Mouse (Mus musculus) lung, postnatal 25 days (tissue): Measurements from ENCODE around the gene Alg9.
"Not testable (repeated sequence)": the region's sequence is repeated elsewhere in the genome, so short reads cannot be mapped to it uniquely, and the experiment has no call there.

Experiments
- DNase-seq: peaks from one replicate; pipeline ENCODE4 v3.0.0; 2022; ENCODE audit warnings: low spot score

The Alg9 gene

GRCm38 (mm10) chr9:50816512-50816911 lies 41.7 kb downstream of the Alg9 start:
- DNase-seq = no peak

GRCm38 (mm10) chr9:50818050-50818449 lies 43.2 kb downstream of the Alg9 start:
- no peak for DNase-seq

- DNase-seq = no peak
Measured at GRCm38 (mm10) chr9:50819716-50820115, 44.9 kb downstream of the Alg9 start.

- no peak for DNase-seq
Measured at GRCm38 (mm10) chr9:50821651-50822050, 46.8 kb downstream of the Alg9 start.

GRCm38 (mm10) chr9:50822216-50822615 lies 47.4 kb downstream of the Alg9 start:
- no peak for DNase-seq

- DNase-seq = no peak
Measured at GRCm38 (mm10) chr9:50823779-50824453, 49.1 kb downstream of the Alg9 start.

GRCm38 (mm10) chr9:50831514-50831913 lies 56.7 kb downstream of the Alg9 start:
- DNase-seq = no peak

- no peak for DNase-seq
Measured at GRCm38 (mm10) chr9:50832162-50832561, 57.3 kb downstream of the Alg9 start.

GRCm38 (mm10) chr9:50832582-50832981 lies 57.8 kb downstream of the Alg9 start:
- not testable (repeated sequence) for DNase-seq

GRCm38 (mm10) chr9:50833786-50834185 lies 59.0 kb downstream of the Alg9 start:
- no peak for DNase-seq

- peak; percentile 80 for DNase-seq
Measured at GRCm38 (mm10) chr9:50835068-50835705, 60.4 kb downstream of the Alg9 start.

GRCm38 (mm10) chr9:50836097-50836496 lies 61.3 kb downstream of the Alg9 start:
- DNase-seq = no peak

- peak; percentile 68 for DNase-seq
Measured at GRCm38 (mm10) chr9:50841079-50841789, 66.4 kb downstream of the Alg9 start.

GRCm38 (mm10) chr9:50845081-50845480 lies 70.3 kb downstream of the Alg9 start, which contains the start of gene Ppp2r1b:
Gene Ppp2r1b, plus strand, starts transcription at chr9:50845301.
- DNase-seq = no peak

GRCm38 (mm10) chr9:50845547-50845946 lies 70.7 kb downstream of the Alg9 start:
- DNase-seq = no peak

GRCm38 (mm10) chr9:50847133-50847532 lies 72.3 kb downstream of the Alg9 start:
- no peak for DNase-seq

- no peak for DNase-seq
Measured at GRCm38 (mm10) chr9:50847606-50848368, 73.0 kb downstream of the Alg9 start.

GRCm38 (mm10) chr9:50848821-50849220 lies 74.0 kb downstream of the Alg9 start:
- no peak for DNase-seq

- peak; percentile 92 for DNase-seq
Measured at GRCm38 (mm10) chr9:50849249-50849648, 74.4 kb downstream of the Alg9 start.

- no peak for DNase-seq
Measured at GRCm38 (mm10) chr9:50849755-50850154, 74.9 kb downstream of the Alg9 start.

GRCm38 (mm10) chr9:50850271-50850670 lies 75.5 kb downstream of the Alg9 start:
- DNase-seq = no peak

- DNase-seq = no peak
Measured at GRCm38 (mm10) chr9:50850713-50851112, 75.9 kb downstream of the Alg9 start.
